Mouse (Mus musculus) lung, embryonic 16.5 days (tissue): ENCODE data around the gene Nek4. TPM values are rescaled to one million over a fixed set of nuclear protein-coding genes. Genes with fewer than 3 reads are reported as not detected.

Experiments
- ATAC-seq: fragments of 200-750 bp; cut with Nextera tagmentation; 2 replicates; pipeline ENCODE4 v1.8.0; 2017; ENCODE audit warnings: low read depth, mild to moderate bottlenecking, moderate library complexity
- H3K27ac ChIP-seq: fragments of 300-500 bp; sonication (generic); 2 replicates; pipeline ENCODE4 v1.5.1; 2014; ENCODE audit warnings: mild to moderate bottlenecking, control low read depth, low read length
- H3K27me3 ChIP-seq: fragments of 300-500 bp; sonication (generic); 2 replicates; pipeline ENCODE4 v1.6.1; 2014; ENCODE audit warnings: low read depth, low read length, mixed read lengths; ENCODE audit not compliant: control insufficient read depth, insufficient read depth
- H3K36me3 ChIP-seq: fragments of 300-500 bp; sonication (generic); 2 replicates; pipeline ENCODE4 v1.6.1; 2014; ENCODE audit warnings: low read length; ENCODE audit not compliant: control insufficient read depth, insufficient read depth
- H3K4me1 ChIP-seq: fragments of 300-500 bp; sonication (generic); replicated peaks from 2 replicates; pipeline ENCODE4 v1.6.1; 2014; ENCODE audit warnings: low read length, mixed read lengths; ENCODE audit not compliant: control insufficient read depth, insufficient read depth
- H3K4me2 ChIP-seq: fragments of 300-500 bp; sonication (generic); 2 replicates; pipeline ENCODE4 v1.6.1; 2014; ENCODE audit warnings: low read depth, low read length, control low read depth
- H3K4me3 ChIP-seq: fragments of 300-500 bp; sonication (generic); 2 replicates; pipeline ENCODE4 v1.5.1; 2014; ENCODE audit warnings: mild to moderate bottlenecking, low read length, control low read depth
- H3K9ac ChIP-seq: fragments of 300-500 bp; sonication (generic); 2 replicates; pipeline ENCODE4 v1.6.1; 2014; ENCODE audit warnings: low read length, control low read depth
- H3K9me3 ChIP-seq: fragments of 300-500 bp; sonication (generic); 2 replicates; pipeline ENCODE4 v1.6.1; 2016; ENCODE audit warnings: low read length; ENCODE audit not compliant: control insufficient read depth
- WGBS: fragments of 180-500 bp; shearing (Covaris S2); extraction: QIAGEN DNeasy Blood & Tissue Kit; methylation state at CpG from one replicate; pipeline ENCODE4 v1.1.7; 2014; 5-methylcytosine and 5-hydroxymethylcytosine counted together
- polyA plus RNA-seq: library from polyadenylated mRNA; unstranded; fragments of >200 nt; fragmentation: Nextera tagmentation; extraction: Ambion mirVana; gene quantifications from 2 replicates; pipeline ENCODE4 v1.2.1, GENCODE M21; 2015

The Nek4 gene
- polyA plus RNA-seq, 1 experiment from 2014 or later: 13.0 TPM

DNA sequence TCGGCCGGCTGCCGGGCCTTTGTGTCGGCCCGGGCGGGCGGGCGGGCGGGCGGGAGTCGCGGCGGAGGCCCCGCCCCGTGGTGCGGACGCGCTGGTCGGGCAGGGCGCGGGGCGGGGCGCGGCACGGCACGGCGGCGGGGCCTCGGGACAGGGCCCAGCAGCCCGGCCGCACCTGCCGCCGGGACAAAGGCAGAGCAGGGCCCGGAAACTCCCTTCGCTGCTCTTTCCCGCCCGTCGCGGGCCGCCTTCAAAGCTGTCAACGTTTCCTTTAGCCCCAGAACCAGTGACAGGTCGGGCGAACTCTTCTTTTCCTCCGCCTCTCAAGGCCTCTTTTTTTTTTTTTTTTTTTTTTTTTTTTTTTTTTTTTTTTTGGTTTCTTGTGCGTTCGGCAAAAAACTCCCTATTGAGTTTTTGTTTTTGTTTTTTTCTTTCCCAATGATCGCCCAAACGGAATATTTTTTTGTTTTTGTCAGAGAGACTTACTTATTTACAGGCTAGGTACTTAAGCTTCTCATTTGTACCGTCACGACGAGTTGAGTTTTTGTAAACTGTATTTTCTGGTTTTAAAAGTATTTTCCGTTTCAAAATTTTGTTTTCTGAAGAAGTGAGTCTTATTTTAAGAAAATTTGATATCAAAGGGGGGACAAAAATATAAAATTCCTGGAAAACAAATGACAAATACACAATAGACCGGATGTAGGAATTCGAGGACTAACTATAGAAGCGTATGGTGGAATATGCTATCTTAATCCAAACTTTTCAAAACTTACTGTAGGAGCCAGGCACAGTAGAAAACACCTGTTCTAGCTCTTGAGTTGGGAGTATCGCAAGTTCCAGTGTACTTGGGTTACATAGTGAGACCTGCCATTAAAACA, 68.4 kb downstream of the Nek4 start:
- Histone ChIP-seq H3K9ac (peak overlapping the region; percentile 95), H3K36me3 (peaks cover 18% of the 10 kb centered on the region)

DNA sequence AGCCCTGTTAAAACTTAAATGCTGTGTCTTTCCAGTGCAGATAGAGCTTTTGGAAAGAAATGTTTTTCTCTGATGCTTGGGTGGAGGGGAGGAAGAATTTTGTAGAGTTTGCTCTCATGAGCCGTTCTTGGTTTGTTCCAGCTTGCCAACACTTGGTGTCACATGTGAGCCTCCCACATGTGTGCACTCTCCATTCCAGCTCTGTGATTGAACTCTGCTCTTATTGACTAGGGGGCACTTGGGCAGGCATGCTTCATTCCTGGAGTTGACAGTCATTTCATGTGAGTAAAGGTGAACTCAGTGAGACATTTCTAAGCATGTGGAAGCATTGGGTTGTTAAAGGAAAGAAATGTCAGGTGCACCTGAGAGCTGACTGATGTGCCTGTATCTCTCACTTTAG, 71.4 kb downstream of the Nek4 start:
- no peaks in the 10 kb centered on the region for H3K9me3 ChIP-seq
- no peak overlapping the region for H3K4me2 ChIP-seq
- H3K36me3 ChIP-seq: peaks cover 22% of the 10 kb centered on the region
- WGBS: 31% methylated on average over 1 of the region's 1 CpGs
- no peak overlapping the region for H3K9ac ChIP-seq
- H3K4me1 ChIP-seq: peaks cover 11% of the 10 kb centered on the region
- H3K4me3 ChIP-seq: no peak overlapping the region
- no peaks in the 10 kb centered on the region for H3K27me3 ChIP-seq
- ATAC-seq: no peak
- no peak overlapping the region for H3K27ac ChIP-seq

More for the DNA sequence above, 68.4 kb downstream of the Nek4 start:
- ATAC-seq: peak; percentile 97
- WGBS: 2% methylated on average over 27 of the region's 56 CpGs
- Histone ChIP-seq H3K4me2 (peak overlapping the region; percentile 67), H3K27ac (peak overlapping the region; percentile 98), H3K4me3 (peak overlapping the region; percentile 67), H3K4me1 (peaks cover 15% of the 10 kb centered on the region), H3K9me3 (no peaks in the 10 kb centered on the region), H3K27me3 (no peaks in the 10 kb centered on the region)

DNA sequence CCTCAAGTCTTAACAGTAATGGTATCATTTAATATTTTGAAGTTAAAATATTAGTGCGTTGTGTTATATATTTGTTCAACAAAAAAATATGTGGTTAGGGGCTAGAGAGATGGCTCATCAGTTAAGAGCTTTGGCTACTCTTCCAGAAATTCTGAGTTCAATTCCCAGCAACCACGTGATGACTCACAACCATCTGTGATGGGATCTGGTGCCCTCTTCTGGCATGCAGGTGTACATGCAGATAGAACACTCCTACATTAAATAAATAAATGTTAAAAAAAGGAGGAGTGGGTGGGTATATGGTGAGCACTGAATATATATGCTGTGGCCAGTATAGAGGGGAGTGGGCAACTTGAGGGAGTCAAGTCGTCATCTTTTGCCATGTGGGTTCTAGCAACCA, 74.6 kb downstream of the Nek4 start:
- Histone ChIP-seq H3K36me3 (peaks cover 30% of the 10 kb centered on the region), H3K9me3 (no peaks in the 10 kb centered on the region), H3K4me1 (no peaks in the 10 kb centered on the region), H3K9ac (no peak overlapping the region), H3K4me2 (no peak overlapping the region), H3K4me3 (no peak overlapping the region), H3K27ac (no peak overlapping the region), H3K27me3 (no peaks in the 10 kb centered on the region)
- no peak for ATAC-seq
- 70% methylated on average over 3 of the region's 3 CpGs for WGBS

Other genes starting within 250 kb of the Nek4 start
- gene Sfmbt1, start 236.5 kb upstream of the Nek4 start, polyA plus RNA-seq: 10.6 and 11.6 TPM in 2 replicates
- gene Tmem110, start 125.8 kb upstream of the Nek4 start, polyA plus RNA-seq: 27.0 and 38.3 TPM in 2 replicates
- gene Mustn1, start 72.2 kb upstream of the Nek4 start, polyA plus RNA-seq: 9.9 and 12.6 TPM in 2 replicates
- 0.59 and 3.7 TPM in 2 replicates for gene Itih4, start 64.9 kb upstream of the Nek4 start, polyA plus RNA-seq
- 0.98 and 8.5 TPM in 2 replicates for gene Itih3, start 27.6 kb upstream of the Nek4 start, polyA plus RNA-seq
- 0.09 and 1.1 TPM in 2 replicates for gene Itih1, start 8.1 kb upstream of the Nek4 start, polyA plus RNA-seq
- 67.9 and 70.2 TPM in 2 replicates for gene Glt8d1, start 50.0 kb downstream of the Nek4 start, polyA plus RNA-seq
- gene Spcs1, start 50.3 kb downstream of the Nek4 start, polyA plus RNA-seq: 434 and 441 TPM in 2 replicates
- 115 and 120 TPM in 2 replicates for gene Pbrm1, start 67.8 kb downstream of the Nek4 start, polyA plus RNA-seq
- 65.8 and 76.2 TPM in 2 replicates for gene Gnl3, start 67.8 kb downstream of the Nek4 start, polyA plus RNA-seq
- gene Smim4, start 177.6 kb downstream of the Nek4 start, polyA plus RNA-seq: 79.4 and 82.2 TPM in 2 replicates
- gene Nt5dc2, start 179.7 kb downstream of the Nek4 start, polyA plus RNA-seq: 379 and 414 TPM in 2 replicates
- 48.9 and 52.1 TPM in 2 replicates for gene Stab1, start 217.3 kb downstream of the Nek4 start, polyA plus RNA-seq